Mouse (Mus musculus) thymus, postnatal 4 days (tissue): ENCODE results near the gene Gja10.

Source experiments
- DNase-seq: peaks from one replicate; pipeline ENCODE4 v3.0.0; 2021

The Gja10 gene

GRCm38 (mm10) chr4:32560724-32561554, 41.6 kb downstream of the Gja10 start:
- peak; percentile 56 for DNase-seq

- peak; percentile 78 for DNase-seq
These were observed 42.3 kb downstream of the Gja10 start for GRCm38 (mm10) chr4:32560246-32560645.

GRCm38 (mm10) chr4:32555506-32555905, 47.1 kb downstream of the Gja10 start:
- no peak for DNase-seq

- DNase-seq = no peak
These were observed 51.2 kb downstream of the Gja10 start for GRCm38 (mm10) chr4:32551337-32551736.

- DNase-seq = no peak
These were observed 53.4 kb downstream of the Gja10 start for GRCm38 (mm10) chr4:32549150-32549549.
